Mouse (Mus musculus): ENCODE results near the gene Gm10945. TPM values are rescaled to one million over a fixed set of nuclear protein-coding genes. Genes with fewer than 3 reads are reported as not detected.

Gm10945 gene
- polyA plus RNA-seq, 1 experiment: not detected

- H3K4me1 ChIP-seq (ENCODE audit: control insufficient read depth, insufficient read depth, low read length): no peaks in the 10 kb centered on the region
- TF ChIP-seq CTCF (IDR thresholded peaks at IDR 0.05; ENCODE audit: borderline replicate concordance, insufficient read depth, low read length) (peak; percentile 36; the same call in 1 of the 2 replicates), POLR2A (IDR thresholded peaks at IDR 0.05; ENCODE audit: low read depth, low read length) (no peak)
- no peak overlapping the region for H3K27ac ChIP-seq (ENCODE audit: insufficient read depth, low read length)
These were observed 67.2 kb downstream of the Gm10945 start for GRCm38 (mm10) chr10:6694218-6694850.

More at GRCm38 (mm10) chr10:6694218-6694850, 67.2 kb downstream of the Gm10945 start:
- H3K4me3 ChIP-seq (ENCODE audit: insufficient read depth, low read length): no peak overlapping the region

Other genes with a start within 250 kb of the Gm10945 start
- not detected in 2 replicates for gene Oprm1, start 3.3 kb downstream of the Gm10945 start, polyA plus RNA-seq (2011; ENCODE audit: insufficient read length, low read depth, missing spikeins)

Data from embryonic fibroblast, embryonic 13.5 days (primary cell).